Mouse (Mus musculus) stomach, embryonic 15.5 days (tissue): ENCODE results near the gene Fermt1. TPM values are rescaled to one million over a fixed set of nuclear protein-coding genes. Genes with fewer than 3 reads are reported as not detected.

Experiments
- ATAC-seq: fragments of 200-750 bp; cut with Nextera tagmentation; 2 replicates; pipeline ENCODE4 v1.8.0; 2017; ENCODE audit warnings: low read depth, moderate number of reproducible peaks, moderate TSS enrichment; ENCODE audit not compliant: insufficient read depth, low FRiP score
- H3K27ac ChIP-seq: fragments of 300-500 bp; sonication (generic); 2 replicates; pipeline ENCODE4 v1.5.1; 2015; ENCODE audit warnings: mild to moderate bottlenecking, inconsistent platforms
- H3K27me3 ChIP-seq: fragments of 300-500 bp; sonication (generic); replicated peaks from 2 replicates; pipeline ENCODE4 v1.6.1; 2015; ENCODE audit warnings: inconsistent platforms
- H3K36me3 ChIP-seq: fragments of 300-500 bp; sonication (generic); 2 replicates; pipeline ENCODE4 v1.6.1; 2015; ENCODE audit warnings: inconsistent platforms
- H3K4me1 ChIP-seq: fragments of 300-500 bp; sonication (generic); 2 replicates; pipeline ENCODE4 v1.6.1; 2015; ENCODE audit warnings: inconsistent platforms
- H3K4me2 ChIP-seq: fragments of 300-500 bp; sonication (generic); 2 replicates; pipeline ENCODE4 v1.6.1; 2015; ENCODE audit warnings: mild to moderate bottlenecking, inconsistent platforms
- H3K4me3 ChIP-seq: fragments of 300-500 bp; sonication (generic); replicated peaks from 2 replicates; pipeline ENCODE4 v1.5.1; 2015; ENCODE audit warnings: inconsistent platforms
- H3K9ac ChIP-seq: fragments of 300-500 bp; sonication (generic); 2 replicates; pipeline ENCODE4 v1.6.1; 2015; ENCODE audit warnings: inconsistent platforms
- H3K9me3 ChIP-seq: fragments of 300-500 bp; sonication (generic); 2 replicates; pipeline ENCODE4 v1.6.1; 2016; ENCODE audit warnings: inconsistent platforms
- WGBS: fragments of 180-500 bp; shearing (Covaris S2); methylation state at CpG from one replicate; pipeline ENCODE4 v1.1.7; 2015; 5-methylcytosine and 5-hydroxymethylcytosine counted together
- polyA plus RNA-seq: library from polyadenylated mRNA; unstranded; fragments of >200 nt; fragmentation: Nextera tagmentation; extraction: Ambion mirVana; gene quantifications from 2 replicates; pipeline ENCODE4 v1.2.1, GENCODE M21; 2015

Gene Fermt1
- polyA plus RNA-seq, 1 experiment from 2014 or later = 55.3 TPM

DNA sequence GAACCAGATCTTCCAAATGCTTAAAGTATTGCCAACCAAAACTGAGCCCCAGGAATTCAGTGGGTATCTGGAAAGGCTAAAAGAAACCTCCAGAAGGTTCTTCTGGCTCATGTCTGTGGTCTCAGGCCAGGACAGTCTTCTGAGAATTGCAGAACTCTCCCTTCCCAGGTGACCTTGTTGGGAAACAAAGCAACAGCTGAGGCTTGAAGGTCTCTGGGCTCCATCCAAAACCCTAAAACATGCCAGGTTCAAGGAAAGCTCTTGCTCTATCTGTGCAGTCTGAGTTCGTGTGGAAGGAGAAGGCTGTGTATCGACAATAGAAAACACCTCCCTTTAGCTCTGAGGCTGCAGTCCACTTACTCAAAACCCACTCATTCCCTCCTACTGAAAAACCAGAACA is 40.7 kb downstream of the Fermt1 start:
- H3K27ac ChIP-seq = no peak overlapping the region
- 64% methylated on average over 2 of the region's 2 CpGs for WGBS

DNA sequence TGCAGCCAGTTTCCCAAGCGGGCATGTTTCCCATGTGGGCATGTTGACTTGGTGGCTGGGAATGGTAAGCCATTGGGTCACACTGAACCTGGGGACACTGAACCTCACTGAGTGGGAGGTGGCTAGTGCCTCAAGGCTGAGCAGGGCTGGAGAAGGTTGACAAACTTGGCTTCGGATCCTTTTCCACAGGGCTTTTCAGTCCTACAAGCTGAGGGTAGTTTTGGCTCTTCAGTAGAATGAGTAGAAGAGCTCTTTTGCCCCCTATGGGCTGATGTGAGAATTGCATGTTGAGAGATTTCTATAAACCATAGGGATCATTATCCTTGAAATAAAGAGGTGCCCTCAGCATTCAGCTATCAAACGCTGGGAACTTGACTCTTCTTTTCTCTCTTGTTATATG is 42.2 kb downstream of the Fermt1 start:
- no peak overlapping the region for H3K4me2 ChIP-seq
- H3K27ac ChIP-seq = no peak overlapping the region
- 36% methylated on average over 3 of the region's 3 CpGs for WGBS
- H3K4me3 ChIP-seq = no peak overlapping the region
- no peak for ATAC-seq
- H3K9ac ChIP-seq = no peak overlapping the region
- H3K4me1 ChIP-seq = no peaks in the 10 kb centered on the region
- no peaks in the 10 kb centered on the region for H3K27me3 ChIP-seq
- H3K9me3 ChIP-seq = no peaks in the 10 kb centered on the region
- no peaks in the 10 kb centered on the region for H3K36me3 ChIP-seq

More for the DNA sequence above, 40.7 kb downstream of the Fermt1 start:
- H3K4me3 ChIP-seq = no peak overlapping the region
- H3K9me3 ChIP-seq = no peaks in the 10 kb centered on the region
- no peak overlapping the region for H3K9ac ChIP-seq
- no peak overlapping the region for H3K4me2 ChIP-seq
- H3K4me1 ChIP-seq = no peaks in the 10 kb centered on the region
- no peaks in the 10 kb centered on the region for H3K27me3 ChIP-seq
- no peaks in the 10 kb centered on the region for H3K36me3 ChIP-seq
- ATAC-seq = no peak

DNA sequence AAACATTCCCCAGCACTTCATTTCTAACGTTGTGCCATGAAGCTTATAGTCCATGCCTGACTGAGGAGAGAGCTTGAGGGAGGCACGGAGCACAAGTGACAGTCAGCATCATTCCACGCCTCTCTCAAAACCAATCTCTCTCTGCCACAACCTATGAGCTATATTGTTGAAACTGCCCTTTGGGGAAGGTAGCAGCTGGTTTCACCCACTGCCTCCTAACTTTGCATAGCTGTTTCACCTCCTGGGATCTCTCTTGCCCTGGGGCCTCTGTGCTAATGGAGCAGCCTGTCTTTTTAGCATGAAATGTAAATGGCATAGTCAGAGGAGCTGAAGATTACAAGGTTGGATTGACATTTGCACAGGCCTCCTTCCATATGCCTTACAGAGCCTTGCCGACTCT is 43.6 kb downstream of the Fermt1 start:
- no peaks in the 10 kb centered on the region for H3K4me1 ChIP-seq
- 59% methylated on average over 4 of the region's 4 CpGs for WGBS
- H3K27me3 ChIP-seq = no peaks in the 10 kb centered on the region
- no peak overlapping the region for H3K4me3 ChIP-seq
- H3K36me3 ChIP-seq = no peaks in the 10 kb centered on the region
- H3K27ac ChIP-seq = no peak overlapping the region
- H3K9me3 ChIP-seq = no peaks in the 10 kb centered on the region
- H3K4me2 ChIP-seq = no peak overlapping the region
- no peak overlapping the region for H3K9ac ChIP-seq
- ATAC-seq = no peak

DNA sequence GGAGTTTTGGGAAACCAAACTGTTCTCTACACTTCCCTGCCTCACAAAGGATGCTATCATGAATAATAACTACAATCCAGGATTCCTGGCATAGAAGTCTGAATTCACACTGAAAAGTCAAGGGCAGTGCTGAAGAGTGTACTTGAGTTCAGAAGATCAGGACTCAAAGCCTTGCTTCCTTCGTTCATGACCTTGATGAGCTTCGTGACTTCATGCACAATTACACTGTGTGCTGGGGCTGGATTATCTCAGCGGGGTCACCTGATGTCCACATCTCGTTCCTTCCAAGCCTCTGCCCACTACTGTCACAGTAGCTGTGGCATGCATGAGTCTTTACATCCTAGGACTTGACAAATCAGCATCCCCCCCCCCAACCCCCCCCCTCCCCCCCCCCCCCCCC is 44.1 kb downstream of the Fermt1 start:
- Histone ChIP-seq H3K27ac (no peak overlapping the region), H3K4me2 (no peak overlapping the region), H3K4me1 (no peaks in the 10 kb centered on the region), H3K4me3 (no peak overlapping the region), H3K9ac (no peak overlapping the region), H3K9me3 (no peaks in the 10 kb centered on the region), H3K36me3 (no peaks in the 10 kb centered on the region), H3K27me3 (no peaks in the 10 kb centered on the region)
- WGBS = 67% methylated on average over 4 of the region's 4 CpGs
- no peak for ATAC-seq

DNA sequence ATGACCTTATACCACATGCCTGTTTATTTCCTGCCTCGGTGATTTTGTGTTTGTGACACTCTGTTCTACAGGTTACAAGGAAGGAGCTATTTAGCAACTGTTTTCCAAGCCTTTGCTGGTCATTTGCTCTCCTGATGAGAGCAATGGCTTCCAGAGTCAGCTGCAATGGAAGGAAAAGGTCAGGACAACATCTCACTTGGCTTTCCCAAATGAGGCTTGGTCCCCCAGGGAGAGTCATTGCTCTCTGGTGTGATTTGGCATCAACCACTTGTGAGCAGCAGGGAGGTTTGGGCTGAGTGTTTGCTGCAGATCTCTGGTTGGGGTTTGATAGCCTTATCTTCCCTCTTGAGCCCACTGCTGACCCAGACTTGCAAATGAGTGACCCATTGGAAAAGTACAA is 45.1 kb downstream of the Fermt1 start:
- Histone ChIP-seq H3K27ac (no peak overlapping the region), H3K36me3 (no peaks in the 10 kb centered on the region), H3K4me1 (no peaks in the 10 kb centered on the region), H3K4me2 (no peak overlapping the region), H3K27me3 (no peaks in the 10 kb centered on the region), H3K4me3 (no peak overlapping the region), H3K9ac (no peak overlapping the region), H3K9me3 (no peaks in the 10 kb centered on the region)
- WGBS = 75% methylated on average over 1 of the region's 1 CpGs
- no peak for ATAC-seq

DNA sequence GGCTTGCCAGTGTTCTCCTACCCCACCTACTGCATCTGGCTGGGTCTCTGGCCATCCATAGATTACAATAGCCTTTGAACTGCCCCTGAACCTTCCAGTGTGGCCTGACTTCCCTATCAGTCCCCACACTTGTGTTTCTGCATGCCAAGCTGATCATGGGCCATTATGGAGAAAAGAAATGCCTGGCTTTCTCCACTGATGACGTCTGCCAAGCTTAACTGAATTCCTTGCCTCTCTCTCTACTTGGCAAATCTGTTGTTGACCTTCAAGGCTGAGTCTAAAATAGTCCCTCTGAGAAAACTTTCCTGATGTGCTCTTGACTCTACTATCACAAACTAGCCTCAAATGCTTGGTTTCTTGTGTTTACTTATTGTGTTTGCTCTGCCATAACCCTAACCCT is 47.5 kb downstream of the Fermt1 start:
- H3K9ac ChIP-seq = no peak overlapping the region
- no peak overlapping the region for H3K4me3 ChIP-seq
- 38% methylated on average over 1 of the region's 1 CpGs for WGBS
- no peak overlapping the region for H3K4me2 ChIP-seq
- no peaks in the 10 kb centered on the region for H3K27me3 ChIP-seq
- no peak overlapping the region for H3K27ac ChIP-seq
- H3K4me1 ChIP-seq = no peaks in the 10 kb centered on the region
- H3K36me3 ChIP-seq = no peaks in the 10 kb centered on the region
- H3K9me3 ChIP-seq = no peaks in the 10 kb centered on the region
- no peak for ATAC-seq

DNA sequence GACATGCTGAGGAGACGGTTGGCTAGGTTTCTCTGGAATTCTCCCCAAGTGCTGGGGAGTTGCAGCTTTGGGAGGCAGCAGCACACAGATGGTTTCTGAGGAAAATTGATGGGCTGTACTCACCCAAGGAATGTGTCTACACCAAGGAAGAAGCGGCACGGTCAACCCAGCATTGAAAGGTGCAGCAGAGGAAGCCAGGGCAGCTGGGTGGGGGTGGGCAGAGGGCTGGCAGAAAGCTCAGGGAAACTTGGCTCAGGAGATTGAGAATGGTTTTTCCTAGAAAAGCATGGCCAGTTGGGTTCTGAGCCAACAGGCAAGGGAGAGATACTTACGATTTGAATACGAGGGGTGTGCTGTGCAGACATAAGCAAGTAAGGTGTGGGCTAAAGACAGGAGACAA is 51.9 kb downstream of the Fermt1 start:
- no peak overlapping the region for H3K4me3 ChIP-seq
- no peak overlapping the region for H3K27ac ChIP-seq
- H3K9me3 ChIP-seq = no peaks in the 10 kb centered on the region
- 79% methylated on average over 5 of the region's 5 CpGs for WGBS
- no peaks in the 10 kb centered on the region for H3K27me3 ChIP-seq
- no peak; the same call in 1 of the 2 replicates for ATAC-seq
- no peaks in the 10 kb centered on the region for H3K36me3 ChIP-seq
- no peak overlapping the region for H3K9ac ChIP-seq
- no peak overlapping the region for H3K4me2 ChIP-seq
- H3K4me1 ChIP-seq = no peaks in the 10 kb centered on the region

DNA sequence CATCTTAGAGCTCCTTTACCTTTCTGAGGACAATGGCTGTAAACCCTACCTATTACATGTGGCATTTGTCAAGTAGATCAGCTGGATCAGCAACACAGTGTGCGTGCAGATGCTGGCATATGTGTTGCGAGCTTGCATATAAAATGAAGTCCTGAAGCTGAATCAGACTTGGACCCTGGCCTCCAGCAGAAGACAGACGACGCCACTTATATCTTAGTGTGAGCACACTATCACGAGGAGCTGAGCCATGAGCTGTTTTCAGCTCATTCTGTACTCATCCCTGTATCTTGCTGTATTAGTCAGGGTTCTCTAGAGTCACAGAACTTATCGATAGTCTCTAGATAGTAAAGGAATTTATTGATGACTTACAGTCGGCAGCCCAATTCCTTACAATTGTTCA is 60.4 kb downstream of the Fermt1 start:
- no peaks in the 10 kb centered on the region; the same call in 1 of the 2 replicates for H3K4me1 ChIP-seq
- 86% methylated on average over 7 of the region's 7 CpGs for WGBS
- no peaks in the 10 kb centered on the region for H3K9me3 ChIP-seq
- H3K27ac ChIP-seq = no peak overlapping the region
- ATAC-seq = no peak
- H3K4me2 ChIP-seq = no peak overlapping the region
- peaks cover 11% of the 10 kb centered on the region; the same call in 1 of the 2 replicates for H3K27me3 ChIP-seq
- no peak overlapping the region for H3K4me3 ChIP-seq
- H3K9ac ChIP-seq = no peak overlapping the region
- no peaks in the 10 kb centered on the region for H3K36me3 ChIP-seq

DNA sequence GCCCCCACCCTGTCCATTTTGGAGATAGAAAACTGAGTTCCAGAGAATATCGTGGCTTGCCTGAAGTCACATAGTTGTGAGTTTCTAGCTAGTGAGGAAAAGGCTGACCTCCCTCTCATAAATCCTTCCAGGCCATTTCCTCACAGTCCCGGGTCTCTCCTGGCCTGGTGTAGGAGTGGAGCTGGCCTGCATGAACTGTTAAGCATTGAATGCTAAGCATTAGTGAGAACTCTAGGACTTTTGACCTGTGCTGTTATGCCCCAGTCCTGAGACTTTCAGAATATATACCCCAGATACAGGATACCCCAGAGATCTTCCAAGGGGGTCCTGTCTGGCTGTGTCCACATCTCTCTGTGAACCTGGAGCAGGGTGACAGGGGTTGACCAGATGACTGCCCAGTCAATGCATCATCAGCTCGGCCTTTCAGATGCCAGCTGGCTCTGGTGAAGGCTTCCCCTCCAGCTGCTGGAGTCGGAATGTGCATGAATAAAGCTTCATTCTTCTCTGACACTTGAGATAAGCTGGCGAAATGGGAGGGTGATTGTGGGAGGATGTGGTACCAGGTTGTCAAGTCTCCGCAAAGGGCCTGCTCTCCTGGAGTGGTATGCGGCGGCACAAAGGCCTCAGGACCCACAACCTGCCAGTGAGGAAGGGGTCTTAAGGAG is 61.3 kb downstream of the Fermt1 start:
- no peak overlapping the region for H3K9ac ChIP-seq
- ATAC-seq = 0 out of 2 replicates have a peak, but pooled peaks have one; percentile 18
- peaks cover 17% of the 10 kb centered on the region for H3K27me3 ChIP-seq
- no peak overlapping the region for H3K4me2 ChIP-seq
- peaks cover 3% of the 10 kb centered on the region for H3K4me1 ChIP-seq
- no peaks in the 10 kb centered on the region for H3K36me3 ChIP-seq
- no peak overlapping the region for H3K27ac ChIP-seq
- no peaks in the 10 kb centered on the region for H3K9me3 ChIP-seq
- WGBS = 38% methylated on average over 8 of the region's 8 CpGs
- H3K4me3 ChIP-seq = no peak overlapping the region

DNA sequence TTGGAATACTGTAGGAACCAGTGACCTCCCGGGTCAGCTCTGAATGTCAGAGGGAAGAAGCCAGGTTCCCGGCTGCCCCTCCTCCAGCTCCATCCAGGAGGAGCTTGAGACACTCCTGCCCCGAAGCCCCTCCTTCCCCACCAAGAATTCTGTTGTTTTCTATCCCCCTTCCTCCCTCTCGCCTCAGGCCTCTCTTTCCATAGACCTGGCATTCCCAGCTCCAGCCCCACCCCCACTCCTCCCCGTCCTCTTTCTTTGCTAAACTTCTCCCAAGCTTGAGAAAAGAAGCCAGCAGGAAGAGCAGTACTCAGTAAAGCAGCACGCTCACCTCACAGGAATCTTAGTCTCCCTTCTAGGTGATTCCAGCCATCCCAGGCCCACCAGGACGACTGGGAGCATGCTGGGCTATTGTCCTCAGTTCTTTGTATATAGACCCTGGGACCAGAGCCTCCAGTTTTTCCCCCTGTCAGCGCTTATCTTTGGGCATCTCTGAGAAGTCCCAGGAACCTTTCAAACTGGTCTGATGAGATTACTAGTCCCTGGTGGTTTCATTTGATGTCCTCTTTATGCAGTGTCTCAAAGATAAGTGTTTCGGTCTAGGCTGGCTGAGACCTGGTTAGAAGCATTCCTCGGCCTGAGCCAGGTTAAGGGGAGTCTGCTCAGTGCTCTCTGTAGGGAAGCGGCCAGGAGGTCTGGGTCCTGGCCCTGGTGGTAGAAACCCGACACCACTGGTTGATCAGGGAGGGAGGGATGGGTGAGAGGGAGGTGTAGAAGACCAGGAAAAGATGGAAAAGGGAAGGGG is 64.7 kb downstream of the Fermt1 start, which contains the start of gene Lrrn4:
Gene Lrrn4, minus strand, starts transcription at position 48 of the 802 bp plus-strand sequence.
- H3K36me3 ChIP-seq = no peaks in the 10 kb centered on the region
- peak within 1 kb of the TSS; percentile 50 for H3K4me3 ChIP-seq
- H3K4me2 ChIP-seq = peak within 1 kb of the TSS; percentile 98
- no peak for ATAC-seq
- H3K9me3 ChIP-seq = no peaks in the 10 kb centered on the region
- H3K27ac ChIP-seq = no peak within 1 kb of the TSS
- WGBS = 13% methylated on average over 12 of the region's 12 CpGs
- no peak within 1 kb of the TSS for H3K9ac ChIP-seq
- peaks cover 8% of the 10 kb centered on the region for H3K4me1 ChIP-seq
- H3K27me3 ChIP-seq = peaks cover 30% of the 10 kb centered on the region

DNA sequence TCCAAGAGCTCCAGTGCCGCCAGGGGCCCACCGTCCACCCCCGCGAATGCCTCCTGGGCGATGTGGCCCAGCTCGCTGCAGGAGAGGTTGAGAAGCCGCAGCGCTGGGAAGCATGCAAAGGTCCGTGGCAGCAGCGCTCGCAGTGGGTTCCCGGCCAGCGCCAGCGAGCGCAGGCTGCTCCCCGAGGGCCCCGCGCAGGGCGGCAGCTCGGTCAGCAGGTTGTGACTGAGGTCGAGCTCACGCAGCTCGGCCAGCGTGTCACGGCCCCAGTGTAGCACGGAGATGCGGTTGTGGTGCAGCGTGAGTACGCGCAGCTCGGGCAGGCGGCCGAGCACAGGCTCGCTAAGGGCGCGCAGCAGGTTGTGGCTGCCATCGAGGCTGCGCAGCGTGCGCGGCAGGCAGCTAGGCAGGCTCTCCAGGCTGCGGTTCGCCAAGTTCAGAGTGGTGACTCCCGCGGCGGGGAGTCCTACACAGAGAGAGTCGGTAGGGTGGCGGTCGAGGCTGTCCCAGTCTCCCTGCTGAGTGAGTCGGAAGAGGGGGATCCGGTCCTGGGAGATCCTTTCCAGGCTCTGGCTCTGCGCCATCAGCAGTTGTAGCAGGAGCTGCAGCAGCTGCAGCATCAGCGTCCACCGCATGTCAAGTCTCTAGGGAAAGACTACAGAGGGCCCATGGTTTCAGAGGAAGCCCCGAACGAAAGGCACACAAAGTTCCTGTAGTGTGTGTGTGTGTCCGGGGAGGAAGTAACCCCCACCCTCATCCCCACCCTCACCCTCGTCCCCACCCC is 66.3 kb downstream of the Fermt1 start:
- no peak overlapping the region for H3K27ac ChIP-seq
- peak overlapping the region; percentile 50 for H3K4me3 ChIP-seq
- H3K36me3 ChIP-seq = no peaks in the 10 kb centered on the region
- no peaks in the 10 kb centered on the region for H3K9me3 ChIP-seq
- H3K9ac ChIP-seq = no peak overlapping the region
- peak overlapping the region; percentile 98 for H3K4me2 ChIP-seq
- H3K4me1 ChIP-seq = peaks cover 8% of the 10 kb centered on the region
- WGBS = under 1% methylated on average over 58 of the region's 58 CpGs
- peaks cover 30% of the 10 kb centered on the region for H3K27me3 ChIP-seq
- peak; percentile 57 for ATAC-seq

DNA sequence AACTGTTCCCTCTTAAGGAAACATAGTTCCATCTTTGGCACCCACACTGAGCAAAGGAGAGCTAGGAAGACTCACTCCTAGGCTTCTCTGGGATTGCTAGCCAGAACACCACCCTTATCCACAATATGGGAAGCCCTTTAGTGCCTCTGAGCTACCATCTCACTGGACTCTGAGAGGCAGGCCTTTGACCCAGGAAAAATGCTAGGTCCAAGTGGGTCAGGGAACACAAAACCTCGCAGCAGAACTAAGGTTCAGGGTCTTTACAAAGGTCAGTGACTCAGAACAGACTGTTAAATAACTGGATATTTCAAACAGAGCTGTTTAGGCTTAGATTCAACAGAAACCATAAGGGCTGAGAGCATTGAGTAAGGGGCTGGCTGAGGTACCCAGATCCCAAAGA is 68.7 kb downstream of the Fermt1 start:
- H3K9me3 ChIP-seq = no peaks in the 10 kb centered on the region
- no peak overlapping the region for H3K27ac ChIP-seq
- no peak overlapping the region for H3K9ac ChIP-seq
- no peak for ATAC-seq
- H3K36me3 ChIP-seq = no peaks in the 10 kb centered on the region
- no peak overlapping the region for H3K4me2 ChIP-seq
- H3K4me3 ChIP-seq = no peak overlapping the region
- peaks cover 8% of the 10 kb centered on the region for H3K4me1 ChIP-seq
- H3K27me3 ChIP-seq = peaks cover 30% of the 10 kb centered on the region
- WGBS = 51% methylated on average over 1 of the region's 1 CpGs
